11 mouse cellular contexts compared by ENCODE assay signal in genomic region chr1:34988225-34988624, GRCm38 (mm10).
DNase-seq lines count a peak whose midpoint lies in the region; ATAC-seq and TF ChIP-seq lines count a peak whose summit lies in the region.
"Had no signal": no experiment of that assay in that cellular context is flagged by ENCODE, and none has a peak within 500 bp of the region (broad histone marks: within the 10 kb centered on the region; RNA-seq: fewer than 3 reads in every experiment).

No protein-coding gene starts in this region.

- H3K9me3 ChIP-seq in ES-E14 (ENCODE audit: control insufficient read depth, insufficient read depth, low read depth, low read length) = no peaks in the 10 kb centered on the region
- no peaks in the 10 kb centered on the region for H3K9me3 ChIP-seq in hindbrain, embryonic 15.5 days
- H3K9me3 ChIP-seq: lung, embryonic 15.5 days had no signal

- no peak overlapping the region for H3K27ac ChIP-seq in ES-E14 (ENCODE audit: insufficient read depth, low read depth, low read length, poor library complexity, severe bottlenecking)
- H3K27ac ChIP-seq in hindbrain, embryonic 15.5 days (replicated peaks) = no peak overlapping the region; the same call in 1 of the 2 replicates
- H3K27ac ChIP-seq: lung, embryonic 15.5 days had no signal

- in situ Hi-C loops in ES-E14 (cut with MboI; ENCODE audit: low sequenced_read_pairs in 2 of 2, unreplicated experiment in 2 of 2) = no loop called here

- no peak overlapping the region for H3K4me2 ChIP-seq in hindbrain, embryonic 15.5 days
- H3K4me2 ChIP-seq: lung, embryonic 15.5 days had no signal

- no peaks in the 10 kb centered on the region for H3K4me1 ChIP-seq in ES-E14 (ENCODE audit: control insufficient read depth in 2 of 2, insufficient read depth in 2 of 2, low read length in 2 of 2, poor library complexity in 1 of 2)
- H3K4me1 ChIP-seq in hindbrain, embryonic 15.5 days (replicated peaks) = peaks cover 15% of the 10 kb centered on the region; the same call in 1 of the 2 replicates
- H3K4me1 ChIP-seq: lung, embryonic 15.5 days had no signal

- DNase-seq in adrenal gland, postnatal 14 days = peak; percentile 6
- no peak for DNase-seq in adrenal gland, adult 18-20 months (ENCODE audit: low spot score in 2 of 2)
- peak; percentile 5 for DNase-seq in kidney, postnatal 14 days
- no peak for DNase-seq in kidney, adult 11 months
- peak; percentile 12 for DNase-seq in ES-E14 (ENCODE audit: low read depth, low spot score)
- no peak for DNase-seq in spleen, postnatal 4 days (ENCODE audit: low spot score in 2 of 2)
- DNase-seq: gastrocnemius, postnatal 10 days; heart, postnatal 36 days had no signal

- H3K4me3 ChIP-seq in ES-E14 (ENCODE audit: insufficient read depth in 1 of 2, low read depth in 1 of 2, low read length in 2 of 2, poor library complexity in 1 of 2, severe bottlenecking in 1 of 2) = no peak overlapping the region
- no peak overlapping the region for H3K4me3 ChIP-seq in hindbrain, embryonic 15.5 days
- H3K4me3 ChIP-seq: lung, embryonic 15.5 days had no signal

- no peaks in the 10 kb centered on the region for H3K36me3 ChIP-seq in ES-E14 (ENCODE audit: control insufficient read depth, insufficient read depth, low read length, poor library complexity, severe bottlenecking)
- no peaks in the 10 kb centered on the region for H3K36me3 ChIP-seq in hindbrain, embryonic 15.5 days
- H3K36me3 ChIP-seq: lung, embryonic 15.5 days had no signal

- no peak overlapping the region for H3K9ac ChIP-seq in ES-E14 (ENCODE audit: insufficient read depth, low read depth, low read length, poor library complexity, severe bottlenecking)
- H3K9ac ChIP-seq in hindbrain, embryonic 15.5 days = no peak overlapping the region
- H3K9ac ChIP-seq: lung, embryonic 15.5 days had no signal

- 65% methylated on average over 7 of the region's 7 CpGs for WGBS in hindbrain, embryonic 15.5 days

- no peaks in the 10 kb centered on the region for H3K27me3 ChIP-seq in hindbrain, embryonic 15.5 days
- H3K27me3 ChIP-seq: lung, embryonic 15.5 days had no signal

- peak; percentile 71; the same call in 1 of the 2 replicates for ATAC-seq in hindbrain, embryonic 15.5 days (ENCODE audit: low FRiP score, low read depth)
- no peak for ATAC-seq in megakaryocyte progenitor cell, adult 5-6 weeks (replicated peaks; ENCODE audit: poor library complexity)

TF ChIP-seq in ES-E14, 5 proteins besides CTCF, POLR2A, EP300 and RAD21:
- TF ChIP-seq ZC3H11A (IDR thresholded peaks at IDR 0.05; ENCODE audit: borderline replicate concordance, low read depth, low read length) (0 out of 2 replicates have a peak, but pooled peaks have one; percentile 24), HCFC1 (IDR thresholded peaks at IDR 0.05; ENCODE audit: borderline replicate concordance, insufficient read depth, low read length) (no peak)

Comparison
In these comparisons a context has a peak if more than half of its experiments do, and no peak if none do; other contexts are left out.
1. DNase-seq: peak in adrenal gland, postnatal 14 days (single experiment), kidney, postnatal 14 days (single experiment) and ES-E14 (single experiment); none in adrenal gland, adult 18-20 months (0 of 2), kidney, adult 11 months (single experiment) and spleen, postnatal 4 days (0 of 2).